Mouse (Mus musculus) neural tube, embryonic 15.5 days (tissue): ENCODE measurements around the gene Hsbp1. TPM values are rescaled to one million over a fixed set of nuclear protein-coding genes. Genes with fewer than 3 reads are reported as not detected.

Source experiments
- ATAC-seq: fragments of 200-750 bp; cut with Nextera tagmentation; 2 replicates; pipeline ENCODE4 v1.8.0; 2017; ENCODE audit warnings: mild to moderate bottlenecking, moderate TSS enrichment, moderate library complexity; ENCODE audit not compliant: low FRiP score
- H3K27ac ChIP-seq: fragments of 300-500 bp; sonication (generic); replicated peaks from 2 replicates; pipeline ENCODE4 v1.5.1; 2015; ENCODE audit warnings: mild to moderate bottlenecking, inconsistent platforms
- H3K27me3 ChIP-seq: fragments of 300-500 bp; sonication (generic); replicated peaks from 2 replicates; pipeline ENCODE4 v1.6.1; 2015; ENCODE audit warnings: inconsistent platforms
- H3K36me3 ChIP-seq: fragments of 300-500 bp; sonication (generic); 2 replicates; pipeline ENCODE4 v1.6.1; 2015; ENCODE audit warnings: inconsistent platforms
- H3K4me1 ChIP-seq: fragments of 300-500 bp; sonication (generic); 2 replicates; pipeline ENCODE4 v1.6.1; 2015; ENCODE audit warnings: inconsistent platforms
- H3K4me2 ChIP-seq: fragments of 300-500 bp; sonication (generic); 2 replicates; pipeline ENCODE4 v1.6.1; 2015; ENCODE audit warnings: inconsistent platforms, mild to moderate bottlenecking, moderate library complexity
- H3K4me3 ChIP-seq: fragments of 300-500 bp; sonication (generic); replicated peaks from 2 replicates; pipeline ENCODE4 v1.5.1; 2015; ENCODE audit warnings: mild to moderate bottlenecking, inconsistent platforms
- H3K9ac ChIP-seq: fragments of 300-500 bp; sonication (generic); replicated peaks from 2 replicates; pipeline ENCODE4 v1.6.1; 2015; ENCODE audit warnings: mild to moderate bottlenecking, inconsistent platforms
- H3K9me3 ChIP-seq: fragments of 300-500 bp; sonication (generic); replicated peaks from 2 replicates; pipeline ENCODE4 v1.6.1; 2016; ENCODE audit warnings: inconsistent platforms
- WGBS: fragments of 180-500 bp; shearing (Covaris S2); methylation state at CpG from one replicate; pipeline ENCODE4 v1.1.7; 2015; ENCODE audit warnings: mixed read lengths; 5-methylcytosine and 5-hydroxymethylcytosine counted together
- polyA plus RNA-seq: library from polyadenylated mRNA; unstranded; fragments of >200 nt; fragmentation: Nextera tagmentation; extraction: Ambion mirVana; gene quantifications from 2 replicates; pipeline ENCODE4 v1.2.1, GENCODE M21; 2015

The Hsbp1 gene
- polyA plus RNA-seq, 1 experiment from 2014 or later: 827 TPM

DNA sequence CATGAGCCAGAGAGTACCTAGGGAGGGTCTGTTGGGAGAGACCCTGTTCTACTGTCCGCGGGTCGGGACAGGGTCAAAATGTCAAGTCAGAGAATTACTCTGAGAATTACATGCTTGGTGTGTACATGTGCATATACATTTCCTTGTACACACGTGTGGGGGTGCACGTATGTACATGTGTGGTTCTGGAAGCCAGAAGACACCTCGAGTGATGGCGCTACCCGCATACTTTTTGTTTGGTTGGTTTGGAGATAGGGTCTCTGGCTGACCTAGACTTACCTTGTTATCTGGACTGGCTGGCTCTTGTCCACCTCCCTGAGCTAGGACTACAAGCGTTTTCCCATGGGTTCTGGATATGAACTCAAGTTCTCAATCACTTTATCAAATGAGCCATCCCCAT is 49.8 kb downstream of the Hsbp1 start:
- 0 out of 2 replicates have a peak, but pooled peaks cover 5% of the 10 kb centered on the region for H3K36me3 ChIP-seq
- peak overlapping the region; percentile 99 for H3K4me2 ChIP-seq
- peak; percentile 6; the same call in 1 of the 2 replicates for ATAC-seq
- no peaks in the 10 kb centered on the region for H3K9me3 ChIP-seq
- 0 out of 2 replicates have a peak, but pooled peaks cover 4% of the 10 kb centered on the region for H3K27me3 ChIP-seq
- peaks cover 34% of the 10 kb centered on the region for H3K4me1 ChIP-seq
- peak overlapping the region; percentile 89 for H3K27ac ChIP-seq
- H3K4me3 ChIP-seq: peak overlapping the region; percentile 91
- H3K9ac ChIP-seq: peak overlapping the region; percentile 51
- 81% methylated on average over 9 of the region's 9 CpGs for WGBS

DNA sequence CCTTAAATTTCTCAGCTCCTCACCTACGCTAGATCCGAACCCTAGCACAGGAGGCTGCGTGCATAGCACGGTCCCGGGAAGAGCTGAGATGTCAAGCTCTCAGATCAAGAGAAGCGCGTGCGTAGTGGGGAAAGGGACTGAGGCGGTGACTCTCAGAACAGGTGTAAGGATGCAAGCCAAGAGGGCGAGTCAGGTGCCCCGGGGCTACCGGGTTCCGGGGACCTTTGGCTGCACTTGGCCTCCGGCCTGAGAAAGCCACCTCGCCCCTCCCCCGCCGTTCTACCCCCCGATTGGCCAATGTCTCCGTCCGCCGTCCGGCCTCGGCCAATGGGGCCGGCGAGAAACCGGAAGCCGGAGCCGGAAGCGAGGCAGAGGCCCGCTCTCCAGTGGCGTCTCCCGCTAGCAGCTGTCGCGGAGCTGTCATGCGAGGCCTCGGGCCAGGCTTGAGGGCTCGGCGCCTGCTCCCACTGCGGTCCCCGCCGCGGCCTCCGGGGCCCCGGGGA is 50.3 kb downstream of the Hsbp1 start, which contains the start of gene Mlycd:
Mlycd (plus strand) TSS at position 355 of the 503 bp plus-strand sequence.
- Histone ChIP-seq H3K27me3 (0 out of 2 replicates have a peak, but pooled peaks cover 4% of the 10 kb centered on the region), H3K36me3 (0 out of 2 replicates have a peak, but pooled peaks cover 5% of the 10 kb centered on the region), H3K4me1 (peaks cover 35% of the 10 kb centered on the region), H3K9ac (peak within 1 kb of the TSS; percentile 78), H3K4me3 (peak within 1 kb of the TSS; percentile 91), H3K4me2 (peak within 1 kb of the TSS; percentile 99), H3K9me3 (no peaks in the 10 kb centered on the region), H3K27ac (peak within 1 kb of the TSS; percentile 89)
- ATAC-seq: peak; percentile 94
- 2% methylated on average over 44 of the region's 44 CpGs for WGBS

- 6% methylated on average over 76 of the region's 83 CpGs for WGBS
- ATAC-seq: peak; percentile 66
- peak overlapping the region; percentile 78 for H3K9ac ChIP-seq
These were observed 51.0 kb downstream of the Hsbp1 start for GRCm38 (mm10) chr8:119395072-119395950.

More at GRCm38 (mm10) chr8:119395072-119395950, 51.0 kb downstream of the Hsbp1 start:
- H3K4me2 ChIP-seq: peak overlapping the region; percentile 99
- peak overlapping the region; percentile 89 for H3K27ac ChIP-seq
- H3K4me1 ChIP-seq: peaks cover 35% of the 10 kb centered on the region
- 0 out of 2 replicates have a peak, but pooled peaks cover 4% of the 10 kb centered on the region for H3K27me3 ChIP-seq
- H3K9me3 ChIP-seq: no peaks in the 10 kb centered on the region
- H3K36me3 ChIP-seq: 0 out of 2 replicates have a peak, but pooled peaks cover 5% of the 10 kb centered on the region
- H3K4me3 ChIP-seq: peak overlapping the region; percentile 91

Other genes starting within 250 kb of the Hsbp1 start
- gene Mlycd, start 50.4 kb downstream of the Hsbp1 start, polyA plus RNA-seq: 15.8 and 16.0 TPM in 2 replicates
- 0.35 and 0.82 TPM in 2 replicates for gene Osgin1, start 89.6 kb downstream of the Hsbp1 start, polyA plus RNA-seq
- gene Necab2, start 102.2 kb downstream of the Hsbp1 start, polyA plus RNA-seq: 35.3 and 45.3 TPM in 2 replicates
- not detected in 2 replicates for gene Slc38a8, start 157.2 kb downstream of the Hsbp1 start, polyA plus RNA-seq
- gene Mbtps1, start 214.2 kb downstream of the Hsbp1 start, polyA plus RNA-seq: 48.5 and 62.4 TPM in 2 replicates
- 129 and 137 TPM in 2 replicates for gene Hsdl1, start 230.7 kb downstream of the Hsbp1 start, polyA plus RNA-seq
- 0.20 and 0.45 TPM in 2 replicates for gene Dnaaf1, start 230.7 kb downstream of the Hsbp1 start, polyA plus RNA-seq